Mouse (Mus musculus) thymus, postnatal 10 days (tissue): ENCODE results near the gene Map1s.

Experiments used
- DNase-seq, 2 experiments: peaks; one replicate each; pipeline ENCODE4 v3.0.0; 2021; ENCODE audit warnings: low spot score in 2 of 2

The Map1s gene

GRCm38 (mm10) chr8:70941478-70941877 lies 35.7 kb downstream of the Map1s start:
- no peak for DNase-seq

- no peak for DNase-seq
These were observed 37.5 kb downstream of the Map1s start for GRCm38 (mm10) chr8:70943187-70943586.

GRCm38 (mm10) chr8:70949847-70950246 lies 44.1 kb downstream of the Map1s start:
- DNase-seq = no peak

GRCm38 (mm10) chr8:70960703-70961472 lies 55.2 kb downstream of the Map1s start:
- DNase-seq = no peak

GRCm38 (mm10) chr8:70964159-70964558 lies 58.4 kb downstream of the Map1s start:
- DNase-seq = peak; percentile 9 to 46

- DNase-seq = no peak
These were observed 59.1 kb downstream of the Map1s start for GRCm38 (mm10) chr8:70964861-70965260.
